Mouse (Mus musculus) forebrain, embryonic 14.5 days (tissue): ENCODE results near the gene 2810004N23Rik. TPM values are rescaled to one million over a fixed set of nuclear protein-coding genes. Genes with fewer than 3 reads are reported as not detected.

Experiments used
- ATAC-seq: fragments of 200-750 bp; cut with Nextera tagmentation; 2 replicates; pipeline ENCODE4 v1.8.0; 2017; ENCODE audit warnings: mild to moderate bottlenecking, moderate library complexity
- DNase-seq: peaks from one replicate; pipeline ENCODE4 v3.0.0-alpha.2; 2015; ENCODE audit warnings: low spot score
- H3K27ac ChIP-seq: fragments of 300-500 bp; sonication (generic); 2 replicates; pipeline ENCODE4 v1.5.1; 2014; ENCODE audit warnings: low read depth, mild to moderate bottlenecking, control low read depth, low read length, moderate library complexity
- H3K27me3 ChIP-seq: fragments of 300-500 bp; sonication (generic); replicated peaks from 2 replicates; pipeline ENCODE4 v1.6.1; 2014; ENCODE audit warnings: low read length, control low read depth, mixed read lengths; ENCODE audit not compliant: control insufficient read depth, insufficient read depth
- H3K36me3 ChIP-seq: fragments of 300-500 bp; sonication (generic); 2 replicates; pipeline ENCODE4 v1.6.1; 2014; ENCODE audit warnings: low read length, control low read depth; ENCODE audit not compliant: control insufficient read depth, insufficient read depth
- H3K4me1 ChIP-seq: fragments of 300-500 bp; sonication (generic); 2 replicates; pipeline ENCODE4 v1.6.1; 2014; ENCODE audit warnings: antibody characterized with exemption, low read length, control low read depth; ENCODE audit not compliant: control insufficient read depth, insufficient read depth
- H3K4me2 ChIP-seq: fragments of 300-500 bp; sonication (generic); 2 replicates; pipeline ENCODE4 v1.6.1; 2014; ENCODE audit warnings: mild to moderate bottlenecking, control low read depth, low read length
- H3K4me3 ChIP-seq: fragments of 300-500 bp; sonication (generic); 2 replicates; pipeline ENCODE4 v1.5.1; 2014; ENCODE audit warnings: low read depth, low read length, control low read depth
- H3K9ac ChIP-seq: fragments of 300-500 bp; sonication (generic); 2 replicates; pipeline ENCODE4 v1.6.1; 2014; ENCODE audit warnings: mild to moderate bottlenecking, low read length, control low read depth, moderate library complexity
- H3K9me3 ChIP-seq: fragments of 300-500 bp; sonication (generic); replicated peaks from 2 replicates; pipeline ENCODE4 v1.6.1; 2016; ENCODE audit warnings: low read length, control low read depth, mixed read lengths; ENCODE audit not compliant: control insufficient read depth
- WGBS: fragments of 180-500 bp; shearing (Covaris S2); extraction: QIAGEN DNeasy Blood & Tissue Kit; methylation state at CpG from one replicate; pipeline ENCODE4 v1.1.7; 2014; 5-methylcytosine and 5-hydroxymethylcytosine counted together
- polyA plus RNA-seq: library from polyadenylated mRNA; unstranded; fragments of >200 nt; fragmentation: Nextera tagmentation; extraction: Ambion mirVana; gene quantifications from 2 replicates; pipeline ENCODE4 v1.2.1, GENCODE M21; 2014

2810004N23Rik gene
- polyA plus RNA-seq, 1 experiment from 2014 or later, result 29.1 TPM

DNA sequence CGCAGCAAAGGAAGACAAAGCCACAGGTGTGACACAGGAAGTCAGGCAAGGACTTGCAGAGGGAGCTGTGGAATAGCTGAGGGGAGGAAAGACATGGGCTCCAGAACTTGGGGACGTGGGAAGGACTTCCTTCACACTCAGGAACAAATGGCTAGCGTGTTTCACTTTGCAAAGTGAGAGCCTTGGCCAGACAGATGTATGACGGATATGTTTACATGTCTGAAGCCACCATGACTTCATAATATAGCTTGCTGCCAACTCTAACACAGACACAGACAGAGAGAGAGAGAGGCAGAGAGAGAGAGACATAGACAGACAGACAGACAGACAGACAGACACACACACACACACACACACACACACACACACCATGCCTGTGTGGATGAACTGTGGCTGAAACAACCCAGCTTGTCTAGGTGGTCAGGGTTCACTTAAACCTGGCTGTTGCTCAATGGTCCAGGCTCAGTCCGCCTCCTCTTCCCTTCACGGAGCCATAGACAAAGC is 43.3 kb downstream of the 2810004N23Rik start:
- ATAC-seq, result no peak
- H3K27ac ChIP-seq, result no peak overlapping the region
- H3K4me1 ChIP-seq, result no peaks in the 10 kb centered on the region
- no peak overlapping the region for H3K4me2 ChIP-seq
- H3K36me3 ChIP-seq, result peaks cover 19% of the 10 kb centered on the region
- H3K4me3 ChIP-seq, result no peak overlapping the region
- 75% methylated on average over 6 of the region's 6 CpGs for WGBS
- 0 out of 2 replicates have a peak, but pooled peaks cover 4% of the 10 kb centered on the region for H3K9me3 ChIP-seq
- H3K27me3 ChIP-seq, result no peaks in the 10 kb centered on the region; the same call in 1 of the 2 replicates
- no peak overlapping the region for H3K9ac ChIP-seq
- no peak for DNase-seq

- no peak for DNase-seq
- Histone ChIP-seq H3K36me3 (peaks cover 14% of the 10 kb centered on the region), H3K27me3 (no peaks in the 10 kb centered on the region; the same call in 1 of the 2 replicates), H3K27ac (no peak overlapping the region), H3K4me1 (no peaks in the 10 kb centered on the region), H3K9ac (no peak overlapping the region), H3K4me2 (no peak overlapping the region), H3K9me3 (0 out of 2 replicates have a peak, but pooled peaks cover 4% of the 10 kb centered on the region), H3K4me3 (no peak overlapping the region)
- no peak for ATAC-seq
- WGBS, result 82% methylated on average over 3 of the region's 3 CpGs
Measured at GRCm38 (mm10) chr8:124817361-124817760, 45.6 kb downstream of the 2810004N23Rik start.

DNA sequence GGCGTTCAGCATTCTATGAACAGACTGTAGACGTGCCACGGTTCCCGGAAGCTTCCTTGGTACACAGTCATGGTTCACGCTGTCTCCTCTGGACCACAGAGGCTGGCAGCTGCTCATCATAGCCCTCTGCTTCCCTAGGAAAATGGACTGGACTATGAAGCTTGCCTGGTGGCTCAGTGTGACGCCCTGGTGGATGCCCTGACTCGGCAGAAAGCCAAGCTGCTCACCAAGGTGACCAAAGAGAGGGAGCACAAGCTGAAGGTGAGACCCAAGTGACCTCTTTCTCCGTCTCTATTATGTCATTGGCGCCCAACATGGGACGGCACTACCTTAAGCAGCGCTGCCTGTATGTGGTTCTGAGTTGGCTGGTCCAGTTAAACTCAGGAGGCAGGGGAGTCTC is 46.1 kb downstream of the 2810004N23Rik start:
- no peak for ATAC-seq
- Histone ChIP-seq H3K4me1 (no peaks in the 10 kb centered on the region), H3K27ac (no peak overlapping the region), H3K9me3 (0 out of 2 replicates have a peak, but pooled peaks cover 4% of the 10 kb centered on the region), H3K36me3 (peaks cover 14% of the 10 kb centered on the region), H3K27me3 (no peaks in the 10 kb centered on the region; the same call in 1 of the 2 replicates), H3K9ac (no peak overlapping the region), H3K4me3 (no peak overlapping the region), H3K4me2 (no peak overlapping the region)
- 92% methylated on average over 11 of the region's 11 CpGs for WGBS
- DNase-seq, result no peak

DNA sequence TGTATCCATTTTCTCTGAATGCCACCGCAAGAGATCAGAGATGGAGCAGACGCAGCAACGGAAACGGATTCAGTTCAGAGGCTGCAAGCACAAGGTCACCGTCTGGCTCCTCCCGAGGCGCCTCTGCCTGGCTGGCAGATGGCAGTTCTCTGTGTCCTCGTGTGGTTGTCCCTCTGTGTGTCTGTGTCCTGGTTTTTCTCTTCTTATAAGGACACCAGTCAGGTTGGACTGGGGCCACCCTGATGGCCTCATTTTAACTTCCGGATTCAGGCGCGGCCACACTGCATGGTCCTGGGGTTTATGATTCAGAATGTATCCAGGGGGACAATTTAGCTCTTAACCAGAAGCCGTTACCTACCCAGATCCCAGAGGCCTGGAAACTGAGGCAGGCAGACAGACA is 47.0 kb downstream of the 2810004N23Rik start:
- 93% methylated on average over 12 of the region's 12 CpGs for WGBS
- Histone ChIP-seq H3K27ac (no peak overlapping the region), H3K27me3 (no peaks in the 10 kb centered on the region; the same call in 1 of the 2 replicates), H3K4me1 (peaks cover 4% of the 10 kb centered on the region), H3K4me3 (no peak overlapping the region), H3K9ac (no peak overlapping the region), H3K9me3 (0 out of 2 replicates have a peak, but pooled peaks cover 4% of the 10 kb centered on the region), H3K36me3 (peaks cover 14% of the 10 kb centered on the region), H3K4me2 (no peak overlapping the region)
- DNase-seq (no peak), ATAC-seq (no peak)

DNA sequence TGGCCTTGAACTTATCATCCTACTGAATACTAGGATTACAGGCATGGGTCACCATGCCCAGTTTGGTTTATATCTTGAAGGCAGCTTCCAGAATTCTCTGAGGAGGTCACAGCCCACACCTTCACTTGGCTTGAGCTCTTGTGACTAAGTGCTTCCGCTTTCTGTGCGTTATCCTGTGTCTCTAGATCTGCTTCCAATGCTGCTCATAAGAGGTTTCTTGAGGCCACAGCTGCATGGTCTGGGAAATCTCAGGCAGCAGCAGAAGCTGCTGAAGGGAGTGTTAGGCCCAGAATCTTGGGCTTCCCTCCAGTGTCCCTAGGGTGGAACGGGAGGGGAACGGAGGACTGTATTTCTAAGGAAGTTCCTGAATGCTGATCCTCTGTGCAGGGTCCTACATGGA is 49.6 kb downstream of the 2810004N23Rik start:
- 98% methylated on average over 4 of the region's 4 CpGs for WGBS
- no peak overlapping the region for H3K4me2 ChIP-seq

GRCm38 (mm10) chr8:124810689-124811394 is 52.1 kb downstream of the 2810004N23Rik start:
- Histone ChIP-seq H3K4me3 (no peak overlapping the region), H3K4me1 (peaks cover 11% of the 10 kb centered on the region), H3K27ac (no peak overlapping the region), H3K36me3 (no peaks in the 10 kb centered on the region), H3K27me3 (no peaks in the 10 kb centered on the region), H3K9me3 (no peaks in the 10 kb centered on the region), H3K9ac (no peak overlapping the region; the same call in 1 of the 2 replicates), H3K4me2 (no peak overlapping the region)
- peak; percentile 80 for DNase-seq
- ATAC-seq, result peak; percentile 81
- WGBS, result 14% methylated on average over 9 of the region's 9 CpGs

More for the DNA sequence above, 49.6 kb downstream of the 2810004N23Rik start:
- H3K9ac ChIP-seq, result no peak overlapping the region
- DNase-seq (no peak), ATAC-seq (no peak)
- H3K36me3 ChIP-seq, result peaks cover 7% of the 10 kb centered on the region
- H3K4me3 ChIP-seq, result no peak overlapping the region
- H3K27me3 ChIP-seq, result no peaks in the 10 kb centered on the region
- 0 out of 2 replicates have a peak, but pooled peaks cover 4% of the 10 kb centered on the region for H3K9me3 ChIP-seq
- peaks cover 11% of the 10 kb centered on the region for H3K4me1 ChIP-seq
- no peak overlapping the region for H3K27ac ChIP-seq

DNA sequence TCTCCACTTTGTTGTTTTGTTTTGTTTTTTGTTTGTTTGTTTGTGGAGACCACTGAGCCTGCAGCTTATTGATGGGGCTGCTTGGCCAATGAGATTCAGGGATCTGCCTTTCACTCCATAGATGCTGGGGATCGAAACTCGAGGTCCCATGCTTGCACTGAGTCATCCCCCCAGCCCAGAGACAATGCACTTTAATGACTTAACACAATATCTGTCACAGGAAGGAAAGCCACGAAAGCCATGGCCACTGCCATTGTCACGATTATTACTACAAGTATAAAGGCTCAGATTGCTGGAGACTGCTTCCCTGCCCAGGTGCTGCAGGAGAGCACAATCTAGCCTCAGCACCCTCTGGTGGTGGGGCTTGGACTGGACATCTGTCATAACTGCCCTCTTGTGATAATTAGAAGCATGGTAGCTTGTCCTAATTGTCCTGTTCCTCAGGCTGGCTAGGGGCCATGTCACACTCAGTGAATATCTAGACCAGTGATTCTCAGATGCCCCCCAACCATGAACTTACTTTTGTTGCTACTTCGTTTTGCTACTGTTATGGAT is 52.8 kb downstream of the 2810004N23Rik start:
- H3K27me3 ChIP-seq, result no peaks in the 10 kb centered on the region
- no peaks in the 10 kb centered on the region for H3K36me3 ChIP-seq
- DNase-seq (no peak), ATAC-seq (peak; percentile 34; the same call in 1 of the 2 replicates)
- H3K27ac ChIP-seq, result no peak overlapping the region
- 52% methylated on average over 5 of the region's 5 CpGs for WGBS
- H3K4me1 ChIP-seq, result peaks cover 11% of the 10 kb centered on the region
- no peaks in the 10 kb centered on the region for H3K9me3 ChIP-seq
- no peak overlapping the region for H3K4me3 ChIP-seq
- H3K4me2 ChIP-seq, result no peak overlapping the region
- no peak overlapping the region for H3K9ac ChIP-seq

- Histone ChIP-seq H3K4me3 (no peak overlapping the region), H3K4me2 (no peak overlapping the region), H3K9ac (no peak overlapping the region), H3K36me3 (no peaks in the 10 kb centered on the region), H3K27ac (no peak overlapping the region), H3K4me1 (peaks cover 11% of the 10 kb centered on the region), H3K9me3 (no peaks in the 10 kb centered on the region), H3K27me3 (no peaks in the 10 kb centered on the region)
- WGBS, result 55% methylated on average over 2 of the region's 2 CpGs
- ATAC-seq (no peak), DNase-seq (no peak)
Measured at GRCm38 (mm10) chr8:124809419-124809818, 53.5 kb downstream of the 2810004N23Rik start.

DNA sequence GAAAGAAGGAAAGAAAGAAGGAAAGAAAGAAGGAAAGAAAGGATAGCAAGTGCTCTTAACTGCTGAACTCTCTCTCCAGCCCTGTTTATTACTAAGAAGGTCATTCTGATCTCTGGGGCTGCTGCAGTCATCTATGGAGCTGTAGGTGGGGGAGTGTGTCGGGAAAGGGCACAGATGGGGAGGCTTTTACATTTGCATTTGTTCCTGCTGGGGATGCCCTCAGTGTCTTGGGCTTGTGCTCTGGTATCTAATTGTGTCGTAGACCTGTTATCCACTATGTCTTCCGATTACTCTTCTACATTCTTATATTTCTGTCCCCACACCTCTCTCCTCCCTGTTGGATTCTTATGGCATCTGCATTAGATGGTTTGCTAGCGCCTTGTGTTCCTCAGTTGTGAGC is 56.9 kb downstream of the 2810004N23Rik start:
- Histone ChIP-seq H3K9ac (no peak overlapping the region), H3K27me3 (no peaks in the 10 kb centered on the region), H3K4me1 (peaks cover 8% of the 10 kb centered on the region), H3K4me3 (no peak overlapping the region), H3K9me3 (no peaks in the 10 kb centered on the region), H3K27ac (no peak overlapping the region), H3K4me2 (no peak overlapping the region), H3K36me3 (no peaks in the 10 kb centered on the region)
- no peak for DNase-seq
- ATAC-seq, result no peak
- WGBS, result 87% methylated on average over 4 of the region's 4 CpGs
